Mouse (Mus musculus) intestine, postnatal 0 days (tissue): Measurements from ENCODE around the gene Olfr872. TPM values are rescaled to one million over a fixed set of nuclear protein-coding genes. Genes with fewer than 3 reads are reported as not detected.
"Not testable (repeated sequence)": the region's sequence is repeated elsewhere in the genome, so short reads cannot be mapped to it uniquely, and the experiment has no call there.

Experiments used
- ATAC-seq: fragments of 200-750 bp; cut with Nextera tagmentation; 2 replicates; pipeline ENCODE4 v1.8.0; 2017; ENCODE audit warnings: mild to moderate bottlenecking, moderate TSS enrichment, moderate library complexity
- H3K27ac ChIP-seq: fragments of 300-500 bp; sonication (generic); 2 replicates; pipeline ENCODE4 v1.5.1; 2014; ENCODE audit warnings: mild to moderate bottlenecking, low read depth, low read length, moderate library complexity
- H3K27me3 ChIP-seq: fragments of 300-500 bp; sonication (generic); replicated peaks from 2 replicates; pipeline ENCODE4 v1.6.1; 2014; ENCODE audit warnings: low read length, mixed read lengths; ENCODE audit not compliant: control insufficient read depth, insufficient read depth
- H3K36me3 ChIP-seq: fragments of 300-500 bp; sonication (generic); 2 replicates; pipeline ENCODE4 v1.6.1; 2014; ENCODE audit warnings: mild to moderate bottlenecking, moderate library complexity; ENCODE audit not compliant: control insufficient read depth, insufficient read depth
- H3K4me1 ChIP-seq: fragments of 300-500 bp; sonication (generic); replicated peaks from 2 replicates; pipeline ENCODE4 v1.6.1; 2014; ENCODE audit warnings: antibody characterized with exemption, low read length, mixed read lengths; ENCODE audit not compliant: control insufficient read depth, insufficient read depth
- H3K4me2 ChIP-seq: fragments of 300-500 bp; sonication (generic); replicated peaks from 2 replicates; pipeline ENCODE4 v1.6.1; 2014; ENCODE audit warnings: low read depth, mild to moderate bottlenecking, moderate library complexity
- H3K4me3 ChIP-seq: fragments of 300-500 bp; sonication (generic); 2 replicates; pipeline ENCODE4 v1.5.1; 2014; ENCODE audit warnings: low read depth, low read length
- H3K9ac ChIP-seq: fragments of 300-500 bp; sonication (generic); 2 replicates; pipeline ENCODE4 v1.6.1; 2014; ENCODE audit warnings: mild to moderate bottlenecking, low read depth, low read length
- H3K9me3 ChIP-seq: fragments of 300-500 bp; sonication (generic); 2 replicates; pipeline ENCODE4 v1.6.1; 2016; ENCODE audit warnings: mixed run types; ENCODE audit not compliant: control insufficient read depth
- CTCF ChIP-seq: sonication (generic); IDR thresholded peaks from 2 replicates; pipeline ENCODE4 v1.5.1; 2016; ENCODE audit warnings: low read depth, mild to moderate bottlenecking, control low read depth, antibody characterized with exemption, moderate library complexity
- WGBS: fragments of 180-500 bp; shearing (Covaris S2); extraction: QIAGEN DNeasy Blood & Tissue Kit; methylation state at CpG from one replicate; pipeline ENCODE4 v1.1.7; 2014; 5-methylcytosine and 5-hydroxymethylcytosine counted together
- polyA plus RNA-seq: library from polyadenylated mRNA; unstranded; fragments of >200 nt; fragmentation: Nextera tagmentation; extraction: Ambion mirVana; gene quantifications from 2 replicates; pipeline ENCODE4 v1.2.1, GENCODE M21; 2015

Gene Olfr872
- polyA plus RNA-seq, 1 experiment from 2014 or later = not detected

GRCm38 (mm10) chr9:20282051-20282450 lies 45.1 kb downstream of the Olfr872 start, which contains the start of gene Olfr39:
Olfr39 (plus strand) TSS chr9:20282351.
- no peaks in the 10 kb centered on the region for H3K9me3 ChIP-seq
- H3K9ac ChIP-seq = no peak within 1 kb of the TSS
- ATAC-seq = no peak
- 86% methylated on average over 1 of the region's 1 CpGs for WGBS
- no peak within 1 kb of the TSS for H3K4me2 ChIP-seq
- no peaks in the 10 kb centered on the region for H3K36me3 ChIP-seq
- no peaks in the 10 kb centered on the region for H3K4me1 ChIP-seq
- H3K4me3 ChIP-seq = no peak within 1 kb of the TSS
- no peak within 1 kb of the TSS for H3K27ac ChIP-seq
- TF ChIP-seq CTCF = no peak
- no peaks in the 10 kb centered on the region for H3K27me3 ChIP-seq

- not testable (repeated sequence) for H3K4me2 ChIP-seq, H3K4me1 ChIP-seq, ATAC-seq, H3K9me3 ChIP-seq, H3K27ac ChIP-seq, H3K9ac ChIP-seq, H3K27me3 ChIP-seq, H3K4me3 ChIP-seq, H3K36me3 ChIP-seq
- 73% methylated on average over 5 of the region's 5 CpGs for WGBS
Observed at GRCm38 (mm10) chr9:20295562-20295961, 58.6 kb downstream of the Olfr872 start.

- 79% methylated on average over 1 of the region's 1 CpGs for WGBS
- no peaks in the 10 kb centered on the region for H3K9me3 ChIP-seq
- H3K4me1 ChIP-seq = no peaks in the 10 kb centered on the region
- H3K36me3 ChIP-seq = no peaks in the 10 kb centered on the region
- H3K9ac ChIP-seq = no peak within 1 kb of the TSS
- H3K4me3 ChIP-seq = no peak within 1 kb of the TSS
- no peak for TF ChIP-seq CTCF
- ATAC-seq = no peak
- H3K27me3 ChIP-seq = no peaks in the 10 kb centered on the region
- H3K4me2 ChIP-seq = no peak within 1 kb of the TSS
- H3K27ac ChIP-seq = no peak within 1 kb of the TSS
Observed at GRCm38 (mm10) chr9:20298232-20298631, 61.3 kb downstream of the Olfr872 start, which contains the start of gene Olfr873. Olfr873 (plus strand) TSS chr9:20298532.

Other genes starting within 250 kb of the Olfr872 start
- not detected in 2 replicates for gene Olfr866, start 209.1 kb upstream of the Olfr872 start, polyA plus RNA-seq
- not detected in 2 replicates for gene Olfr867, start 179.6 kb upstream of the Olfr872 start, polyA plus RNA-seq
- gene Olfr868, start 138.5 kb upstream of the Olfr872 start, polyA plus RNA-seq = not detected in 2 replicates
- not detected in 2 replicates for gene Olfr869, start 108.1 kb upstream of the Olfr872 start, polyA plus RNA-seq
- not detected in 2 replicates for gene Olfr870, start 63.1 kb upstream of the Olfr872 start, polyA plus RNA-seq
- gene Olfr871, start 24.9 kb upstream of the Olfr872 start, polyA plus RNA-seq = not detected in 2 replicates
- gene Olfr39, start 45.2 kb downstream of the Olfr872 start, polyA plus RNA-seq = not detected in 2 replicates
- gene Olfr873, start 61.4 kb downstream of the Olfr872 start, polyA plus RNA-seq = not detected in 2 replicates
- gene Olfr18, start 99.0 kb downstream of the Olfr872 start, polyA plus RNA-seq = not detected in 2 replicates
- gene Zfp560, start 148.1 kb downstream of the Olfr872 start, polyA plus RNA-seq = 30.2 and 31.3 TPM in 2 replicates
- gene Zfp26, start 223.0 kb downstream of the Olfr872 start, polyA plus RNA-seq = 5.3 and 5.6 TPM in 2 replicates